Mouse (Mus musculus): Measurements from ENCODE around the gene Isy1. TPM values are rescaled to one million over a fixed set of nuclear protein-coding genes. Genes with fewer than 3 reads are reported as not detected.

Gene Isy1
- polyA plus RNA-seq (2015; fragmentation: Nextera tagmentation; extraction: Ambion mirVana) = 39.0 and 53.4 TPM in 2 replicates

GRCm38 (mm10) chr6:87838551-87839197, at the start of gene Isy1:
TSS of gene Isy1 (minus strand) at chr6:87838798.
- Histone ChIP-seq H3K4me1 (0 out of 2 replicates have a peak, but pooled peaks cover 6% of the 10 kb centered on the region), H3K36me3 (peaks cover 20% of the 10 kb centered on the region), H3K9me3 (no peaks in the 10 kb centered on the region), H3K9ac (peak within 1 kb of the TSS; percentile 63), H3K4me2 (peak within 1 kb of the TSS; percentile 74), H3K27me3 (replicated peaks) (no peaks in the 10 kb centered on the region), H3K27ac (peak within 1 kb of the TSS; percentile 95), H3K4me3 (replicated peaks) (peak within 1 kb of the TSS; percentile 65)
- ATAC-seq (ENCODE audit: insufficient read depth, low FRiP score, low read depth) = peak; percentile 98
- WGBS = under 1% methylated on average over 46 of the region's 46 CpGs

- Histone ChIP-seq H3K27me3 (replicated peaks) (no peaks in the 10 kb centered on the region), H3K27ac (peak within 1 kb of the TSS; percentile 68), H3K36me3 (peaks cover 29% of the 10 kb centered on the region), H3K4me1 (peaks cover 13% of the 10 kb centered on the region), H3K4me3 (replicated peaks) (peak within 1 kb of the TSS; percentile 70), H3K9me3 (no peaks in the 10 kb centered on the region), H3K4me2 (peak within 1 kb of the TSS; percentile 52), H3K9ac (peak within 1 kb of the TSS; percentile 76)
- peak; percentile 96 for ATAC-seq (ENCODE audit: insufficient read depth, low FRiP score, low read depth)
- under 1% methylated on average over 31 of the region's 31 CpGs for WGBS
These were observed 49.1 kb upstream of the Isy1 start, which contains the start of gene Copg1 for GRCm38 (mm10) chr6:87887594-87888233. TSS of gene Copg1 (plus strand) at chr6:87887814.

GRCm38 (mm10) chr6:87886721-87887120, 48.1 kb upstream of the Isy1 start:
- Histone ChIP-seq H3K4me2 (no peak overlapping the region), H3K4me1 (peaks cover 13% of the 10 kb centered on the region), H3K27ac (peak overlapping the region; percentile 14; the same call in 1 of the 2 replicates), H3K9ac (no peak overlapping the region), H3K36me3 (peaks cover 20% of the 10 kb centered on the region), H3K27me3 (replicated peaks) (no peaks in the 10 kb centered on the region), H3K9me3 (no peaks in the 10 kb centered on the region), H3K4me3 (replicated peaks) (no peak overlapping the region)
- no peak for ATAC-seq (ENCODE audit: insufficient read depth, low FRiP score, low read depth)
- 65% methylated on average over 1 of the region's 1 CpGs for WGBS

GRCm38 (mm10) chr6:87882816-87883215, 44.2 kb upstream of the Isy1 start:
- no peak for ATAC-seq (ENCODE audit: insufficient read depth, low FRiP score, low read depth)
- H3K4me3 ChIP-seq (replicated peaks) = no peak overlapping the region
- no peaks in the 10 kb centered on the region for H3K27me3 ChIP-seq (replicated peaks)
- H3K9me3 ChIP-seq = no peaks in the 10 kb centered on the region
- 0 out of 2 replicates have a peak, but pooled peaks cover 6% of the 10 kb centered on the region for H3K4me1 ChIP-seq
- H3K27ac ChIP-seq = no peak overlapping the region
- H3K9ac ChIP-seq = no peak overlapping the region
- H3K4me2 ChIP-seq = no peak overlapping the region
- 62% methylated on average over 4 of the region's 4 CpGs for WGBS
- no peaks in the 10 kb centered on the region for H3K36me3 ChIP-seq

GRCm38 (mm10) chr6:87882221-87882620, 43.6 kb upstream of the Isy1 start:
- H3K4me3 ChIP-seq (replicated peaks) = no peak overlapping the region
- no peaks in the 10 kb centered on the region for H3K9me3 ChIP-seq
- no peak overlapping the region for H3K4me2 ChIP-seq
- H3K4me1 ChIP-seq = 0 out of 2 replicates have a peak, but pooled peaks cover 3% of the 10 kb centered on the region
- no peak overlapping the region for H3K27ac ChIP-seq
- no peak overlapping the region for H3K9ac ChIP-seq
- no peak for ATAC-seq (ENCODE audit: insufficient read depth, low FRiP score, low read depth)
- no peaks in the 10 kb centered on the region for H3K36me3 ChIP-seq
- 62% methylated on average over 3 of the region's 3 CpGs for WGBS
- no peaks in the 10 kb centered on the region for H3K27me3 ChIP-seq (replicated peaks)

GRCm38 (mm10) chr6:87879628-87880027, 41.0 kb upstream of the Isy1 start:
- no peak for ATAC-seq (ENCODE audit: insufficient read depth, low FRiP score, low read depth)
- Histone ChIP-seq H3K9ac (no peak overlapping the region), H3K4me2 (no peak overlapping the region), H3K27me3 (replicated peaks) (no peaks in the 10 kb centered on the region), H3K4me1 (no peaks in the 10 kb centered on the region), H3K4me3 (replicated peaks) (no peak overlapping the region), H3K36me3 (no peaks in the 10 kb centered on the region), H3K9me3 (no peaks in the 10 kb centered on the region), H3K27ac (no peak overlapping the region)
- WGBS = 64% methylated on average over 3 of the region's 3 CpGs

DNA sequence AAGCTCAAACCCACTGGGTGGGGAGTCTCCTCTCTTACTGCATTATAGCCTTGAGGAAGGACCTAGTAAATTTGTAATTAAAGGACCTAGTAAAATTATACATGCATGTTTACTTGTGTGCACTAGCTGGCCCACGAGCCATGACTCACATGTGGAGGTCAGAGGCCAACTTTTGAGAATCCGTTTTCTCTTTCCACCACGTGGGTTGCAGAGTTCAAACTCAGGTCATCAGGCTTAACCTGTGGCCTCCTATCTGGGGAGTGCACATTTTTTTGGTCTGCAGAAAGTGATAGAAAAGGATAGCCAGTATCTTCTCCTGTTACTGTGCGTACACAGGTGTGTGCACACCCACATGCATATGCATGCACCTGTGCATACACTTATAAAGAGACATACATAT, 40.4 kb upstream of the Isy1 start:
- H3K27ac ChIP-seq = no peak overlapping the region
- no peak overlapping the region for H3K9ac ChIP-seq
- 25% methylated on average over 4 of the region's 4 CpGs for WGBS

DNA sequence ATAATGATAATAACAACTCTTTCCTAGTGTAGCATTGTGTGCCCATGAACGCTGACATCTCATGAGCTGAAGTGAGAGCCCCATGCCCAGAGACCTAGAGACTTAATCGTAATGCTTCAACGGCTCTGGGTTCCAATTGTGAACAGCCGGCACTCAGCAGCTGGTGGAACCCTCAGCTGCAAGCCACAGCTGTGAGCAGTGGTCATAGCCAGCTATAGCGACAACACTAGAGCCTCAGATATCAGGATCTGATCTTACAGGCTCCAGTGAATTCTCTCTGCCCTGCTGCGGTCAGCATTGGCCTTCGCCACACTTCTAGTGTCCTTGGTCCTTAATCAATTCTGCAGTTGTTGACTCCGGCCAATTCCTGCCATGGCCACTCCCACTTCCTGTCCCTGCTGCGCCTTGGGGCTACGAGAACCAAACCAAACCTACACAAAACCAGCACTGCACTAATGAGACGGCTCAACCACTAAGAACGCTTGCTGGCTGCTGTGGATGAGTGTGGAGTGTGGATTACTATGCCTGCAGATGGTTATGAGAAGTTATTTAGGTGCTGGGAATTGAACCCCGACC, 37.6 kb upstream of the Isy1 start:
- Histone ChIP-seq H3K27ac (no peak overlapping the region), H3K4me3 (replicated peaks) (no peak overlapping the region), H3K4me2 (0 out of 2 replicates have a peak overlapping the region, but pooled peaks have one; percentile 2), H3K27me3 (replicated peaks) (no peaks in the 10 kb centered on the region), H3K9me3 (no peaks in the 10 kb centered on the region), H3K9ac (no peak overlapping the region), H3K4me1 (no peaks in the 10 kb centered on the region), H3K36me3 (no peaks in the 10 kb centered on the region)
- WGBS = 68% methylated on average over 13 of the region's 13 CpGs
- no peak for ATAC-seq (ENCODE audit: insufficient read depth, low FRiP score, low read depth)

More for the DNA sequence above, 40.4 kb upstream of the Isy1 start:
- Histone ChIP-seq H3K36me3 (no peaks in the 10 kb centered on the region), H3K4me3 (replicated peaks) (no peak overlapping the region), H3K4me2 (no peak overlapping the region), H3K4me1 (no peaks in the 10 kb centered on the region), H3K27me3 (replicated peaks) (no peaks in the 10 kb centered on the region), H3K9me3 (no peaks in the 10 kb centered on the region)
- no peak for ATAC-seq (ENCODE audit: insufficient read depth, low FRiP score, low read depth)

GRCm38 (mm10) chr6:87875562-87875961, 37.0 kb upstream of the Isy1 start:
- Histone ChIP-seq H3K4me3 (replicated peaks) (no peak overlapping the region), H3K36me3 (no peaks in the 10 kb centered on the region), H3K4me1 (no peaks in the 10 kb centered on the region), H3K9me3 (no peaks in the 10 kb centered on the region), H3K4me2 (no peak overlapping the region), H3K27me3 (replicated peaks) (no peaks in the 10 kb centered on the region), H3K27ac (no peak overlapping the region), H3K9ac (no peak overlapping the region)
- WGBS = 70% methylated on average over 7 of the region's 7 CpGs
- ATAC-seq (ENCODE audit: insufficient read depth, low FRiP score, low read depth) = no peak

DNA sequence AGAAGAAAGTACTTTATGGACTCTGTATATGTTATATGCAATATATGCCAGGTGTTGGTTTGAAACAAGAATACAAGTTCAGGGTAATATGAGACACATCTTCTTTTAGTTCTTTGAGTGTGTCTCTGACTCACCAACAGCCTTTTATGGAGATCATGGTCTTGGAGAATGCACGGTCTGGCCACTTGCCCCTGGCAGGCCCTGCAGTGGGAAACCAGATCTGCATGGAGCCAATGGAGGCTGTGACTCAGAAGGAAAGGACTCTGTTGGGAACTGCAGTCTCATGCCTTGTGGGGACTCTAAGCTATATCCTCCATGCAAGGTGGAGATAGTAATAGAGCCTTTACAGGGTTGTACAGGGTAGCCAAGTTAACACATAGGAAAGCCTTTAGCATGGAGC, 36.5 kb upstream of the Isy1 start:
- H3K4me2 ChIP-seq = no peak overlapping the region
- H3K27me3 ChIP-seq (replicated peaks) = no peaks in the 10 kb centered on the region
- no peak overlapping the region for H3K4me3 ChIP-seq (replicated peaks)
- H3K27ac ChIP-seq = no peak overlapping the region
- H3K9ac ChIP-seq = no peak overlapping the region
- 71% methylated on average over 1 of the region's 1 CpGs for WGBS
- H3K36me3 ChIP-seq = no peaks in the 10 kb centered on the region
- no peak for ATAC-seq (ENCODE audit: insufficient read depth, low FRiP score, low read depth)
- no peaks in the 10 kb centered on the region for H3K9me3 ChIP-seq
- H3K4me1 ChIP-seq = no peaks in the 10 kb centered on the region

- H3K36me3 ChIP-seq = no peaks in the 10 kb centered on the region
- H3K4me3 ChIP-seq (replicated peaks) = no peak overlapping the region
- no peaks in the 10 kb centered on the region for H3K4me1 ChIP-seq
- no peak overlapping the region for H3K9ac ChIP-seq
- no peak overlapping the region for H3K4me2 ChIP-seq
- H3K27ac ChIP-seq = no peak overlapping the region
- WGBS = 86% methylated on average over 2 of the region's 2 CpGs
- H3K9me3 ChIP-seq = no peaks in the 10 kb centered on the region
- no peaks in the 10 kb centered on the region for H3K27me3 ChIP-seq (replicated peaks)
- ATAC-seq (ENCODE audit: insufficient read depth, low FRiP score, low read depth) = no peak
These were observed 35.4 kb upstream of the Isy1 start for GRCm38 (mm10) chr6:87873963-87874362.

- H3K9ac ChIP-seq = no peak overlapping the region
- H3K4me3 ChIP-seq (replicated peaks) = no peak overlapping the region
- no peaks in the 10 kb centered on the region for H3K36me3 ChIP-seq
- no peak for ATAC-seq (ENCODE audit: insufficient read depth, low FRiP score, low read depth)
- H3K4me1 ChIP-seq = no peaks in the 10 kb centered on the region
- H3K9me3 ChIP-seq = no peaks in the 10 kb centered on the region
- no peaks in the 10 kb centered on the region for H3K27me3 ChIP-seq (replicated peaks)
- no peak overlapping the region for H3K27ac ChIP-seq
- H3K4me2 ChIP-seq = no peak overlapping the region
- WGBS = 64% methylated on average over 1 of the region's 1 CpGs
These were observed 34.5 kb upstream of the Isy1 start for GRCm38 (mm10) chr6:87873104-87873503.
